Mouse (Mus musculus): ENCODE data around the gene Spata2.

DNA sequence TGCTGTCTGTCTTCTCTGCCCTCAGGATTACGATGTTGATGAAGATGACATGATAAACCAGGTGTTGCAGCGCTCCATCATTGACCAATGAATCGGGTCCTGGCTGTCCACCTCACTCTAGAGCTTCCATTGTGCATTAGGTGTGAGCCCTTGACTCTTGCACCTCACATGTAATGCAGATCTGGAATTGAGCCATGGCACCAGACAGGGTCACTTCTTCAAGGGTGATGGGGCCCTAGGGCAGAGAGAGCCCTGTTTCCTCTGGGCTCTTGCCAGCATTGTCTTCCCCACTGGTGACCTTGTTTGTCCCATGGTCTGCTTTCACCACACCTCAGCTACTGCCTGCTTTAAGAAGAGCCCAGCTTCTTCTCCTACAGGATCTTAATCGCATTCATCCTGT is 22.0 kb upstream of the Spata2 start:
- no peak for TF ChIP-seq CTCF (conservative IDR thresholded peaks at IDR 0.05; ENCODE audit: low read length)
- TF ChIP-seq NANOG (IDR thresholded peaks at IDR 0.05; ENCODE audit: borderline replicate concordance, low read length): no peak
- no peak for TF ChIP-seq POU5F1 (IDR thresholded peaks at IDR 0.05; ENCODE audit: borderline replicate concordance, low read length)

Data from E14TG2a.4 (cell line).